ENCODE assay signal across 8 mouse cellular contexts in the genomic region with DNA sequence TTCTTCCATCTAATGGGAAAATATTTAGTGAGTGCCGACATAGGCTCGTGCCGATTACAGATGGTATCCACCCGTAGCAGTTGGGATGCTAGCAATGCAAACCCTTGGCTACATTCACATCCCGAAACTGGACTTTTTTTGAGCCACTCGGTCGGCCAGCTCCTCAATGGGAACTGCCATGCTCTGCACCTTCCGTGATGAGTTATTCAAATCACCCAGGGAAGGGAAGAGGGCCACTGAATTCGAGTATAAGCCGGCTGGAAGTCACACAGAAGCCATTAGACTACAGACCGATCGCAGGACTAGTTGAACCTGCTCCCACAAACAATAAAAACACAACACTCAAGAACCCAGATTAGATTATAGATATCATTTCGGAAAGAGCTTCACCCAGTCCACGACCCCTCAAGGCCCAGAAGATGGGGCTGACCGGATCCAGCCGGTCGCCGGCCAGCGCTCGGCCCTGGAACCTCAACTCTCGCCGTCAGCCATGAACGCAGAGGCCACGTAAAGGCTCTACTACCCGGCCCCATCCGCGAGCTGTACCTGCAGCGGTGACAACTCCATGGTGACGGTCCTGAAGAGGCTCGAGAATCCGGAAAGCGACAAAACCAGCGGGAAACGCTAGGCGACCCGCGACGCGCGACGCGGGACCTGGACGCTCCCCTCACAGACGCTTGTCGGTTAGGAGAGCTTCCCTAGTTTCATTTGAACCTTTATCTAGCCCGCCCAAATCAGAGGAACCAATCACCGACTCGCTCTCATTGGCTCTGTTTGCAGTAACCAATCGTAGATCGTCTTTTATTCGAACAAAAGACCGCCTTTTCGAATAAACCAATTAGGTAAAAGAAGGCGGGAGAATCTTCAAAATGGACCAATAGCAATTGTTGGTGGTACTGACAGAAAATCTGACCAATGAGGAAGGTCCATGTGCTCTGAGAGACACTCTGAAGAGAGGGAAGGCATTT. TPM values are rescaled to one million over a fixed set of nuclear protein-coding genes. Genes with fewer than 3 reads are reported as not detected.
DNase-seq lines count a peak whose midpoint lies in the region; ATAC-seq and TF ChIP-seq lines count a peak whose summit lies in the region.

A gene (minus strand): TSS at position 690 of the 968 bp plus-strand sequence.

- H3K4me2 ChIP-seq in kidney, embryonic 14.5 days (replicated peaks; ENCODE audit: low read depth, low read length) = peak within 1 kb of the TSS; percentile 48
- H3K4me2 ChIP-seq in limb, embryonic 15.5 days = peak within 1 kb of the TSS; percentile 71

- WGBS in kidney, embryonic 14.5 days = under 1% methylated on average over 54 of the region's 54 CpGs
- WGBS in limb, embryonic 15.5 days = under 1% methylated on average over 54 of the region's 54 CpGs

- H3K27ac ChIP-seq in bone marrow macrophage, adult 2 months (ENCODE audit: insufficient read depth, low read depth, low read length) = peak within 1 kb of the TSS; percentile 37
- peak within 1 kb of the TSS; percentile 34; the same call in 1 of the 2 replicates for H3K27ac ChIP-seq in embryonic fibroblast, embryonic 13.5 days (ENCODE audit: insufficient read depth, low read length)
- peak within 1 kb of the TSS; percentile 77 for H3K27ac ChIP-seq in kidney, embryonic 14.5 days (ENCODE audit: low read depth, low read length)
- H3K27ac ChIP-seq in limb, embryonic 15.5 days = peak within 1 kb of the TSS; percentile 74

- DNase-seq in B cell, adult 2 months = peak; percentile 96 to 97
- DNase-seq in heart, adult 9 months (ENCODE audit: low spot score in 2 of 2) = peak; percentile 98
- peak; percentile 89 to 95 for DNase-seq in monocyte, adult 2 months (ENCODE audit: low read depth in 1 of 2, low spot score in 2 of 2)
- peak; percentile 90 to 95 for DNase-seq in spleen, postnatal 36 days (ENCODE audit: low spot score in 2 of 2)

- peaks cover 33% of the 10 kb centered on the region for H3K36me3 ChIP-seq in kidney, embryonic 14.5 days (ENCODE audit: control insufficient read depth, insufficient read depth, low read length)
- peaks cover 14% of the 10 kb centered on the region for H3K36me3 ChIP-seq in limb, embryonic 15.5 days

- peaks cover 13% of the 10 kb centered on the region for H3K4me1 ChIP-seq in bone marrow macrophage, adult 2 months (ENCODE audit: control insufficient read depth, insufficient read depth, low read length)
- peaks cover 7% of the 10 kb centered on the region for H3K4me1 ChIP-seq in embryonic fibroblast, embryonic 13.5 days (ENCODE audit: control insufficient read depth, insufficient read depth, low read length)
- H3K4me1 ChIP-seq in kidney, embryonic 14.5 days (ENCODE audit: control insufficient read depth, insufficient read depth, low read length) = peaks cover 17% of the 10 kb centered on the region
- peaks cover 20% of the 10 kb centered on the region for H3K4me1 ChIP-seq in limb, embryonic 15.5 days

- H3K27me3 ChIP-seq in kidney, embryonic 14.5 days (ENCODE audit: control insufficient read depth, insufficient read depth, low read length) = no peaks in the 10 kb centered on the region
- no peaks in the 10 kb centered on the region for H3K27me3 ChIP-seq in limb, embryonic 15.5 days

- TF ChIP-seq CTCF in bone marrow macrophage, adult 2 months (IDR thresholded peaks at IDR 0.05; ENCODE audit: low read depth, low read length) = peak; percentile 14; the same call in 1 of the 2 replicates
- no peak for TF ChIP-seq CTCF in embryonic fibroblast, embryonic 13.5 days (IDR thresholded peaks at IDR 0.05; ENCODE audit: borderline replicate concordance, insufficient read depth, low read length)

- TF ChIP-seq POLR2A in bone marrow macrophage, adult 2 months (IDR thresholded peaks at IDR 0.05; ENCODE audit: borderline replicate concordance, low read depth, low read length) = no peak
- TF ChIP-seq POLR2A in embryonic fibroblast, embryonic 13.5 days (IDR thresholded peaks at IDR 0.05; ENCODE audit: low read depth, low read length) = peak; percentile 87

- no peaks in the 10 kb centered on the region for H3K9me3 ChIP-seq in kidney, embryonic 14.5 days (ENCODE audit: control insufficient read depth, low read length)
- no peaks in the 10 kb centered on the region for H3K9me3 ChIP-seq in limb, embryonic 15.5 days

- peak within 1 kb of the TSS; percentile 80 for H3K9ac ChIP-seq in kidney, embryonic 14.5 days (ENCODE audit: low read depth, low read length)
- H3K9ac ChIP-seq in limb, embryonic 15.5 days = peak within 1 kb of the TSS; percentile 55

- ATAC-seq in kidney, embryonic 14.5 days (ENCODE audit: low FRiP score, low TSS enrichment) = peak; percentile 95
- ATAC-seq in limb, embryonic 15.5 days (ENCODE audit: insufficient number of reproducible peaks, low FRiP score, low TSS enrichment, low read depth) = peak; percentile 92

- H3K4me3 ChIP-seq in bone marrow macrophage, adult 2 months (ENCODE audit: insufficient read depth, low read length) = peak within 1 kb of the TSS; percentile 66
- H3K4me3 ChIP-seq in embryonic fibroblast, embryonic 13.5 days (ENCODE audit: insufficient read depth, low read length) = peak within 1 kb of the TSS; percentile 78
- H3K4me3 ChIP-seq in kidney, embryonic 14.5 days (ENCODE audit: low read length) = peak within 1 kb of the TSS; percentile 76
- peak within 1 kb of the TSS; percentile 68 for H3K4me3 ChIP-seq in limb, embryonic 15.5 days

RNA-seq across cellular contexts. Expression of the gene that starts here (rescaled TPM):
- polyA plus RNA-seq in bone marrow macrophage, adult 2 months (2012; ENCODE audit: insufficient read depth, insufficient read length, missing spikeins) = 135 and 154 TPM in 2 replicates
- polyA plus RNA-seq in embryonic fibroblast, embryonic 13.5 days (2011; ENCODE audit: insufficient read length, low read depth, missing spikeins) = 141 and 227 TPM in 2 replicates
- 284 and 300 TPM in 2 replicates for polyA plus RNA-seq in kidney, embryonic 14.5 days (2014; fragmentation: Nextera tagmentation; extraction: Ambion mirVana)
- polyA plus RNA-seq in limb, embryonic 15.5 days (2015; fragmentation: Nextera tagmentation; extraction: Ambion mirVana) = 162 and 178 TPM in 2 replicates

Comparison
In these comparisons a context has a peak if more than half of its experiments do, and no peak if none do; other contexts are left out.
1. Peak in every context shown above with its lines: DNase-seq, ATAC-seq, H3K4me3 ChIP-seq and H3K27ac ChIP-seq.